Mouse (Mus musculus) left cerebral cortex, adult 8-10 months (tissue): ENCODE measurements around the gene Mfap3. TPM values are rescaled to one million over a fixed set of nuclear protein-coding genes. Genes with fewer than 3 reads are reported as not detected.
"Not testable (repeated sequence)": the region's sequence is repeated elsewhere in the genome, so short reads cannot be mapped to it uniquely, and the experiment has no call there.

Experiments
- DNase-seq, 2 experiments: peaks; one replicate each; pipeline ENCODE4 v3.0.0; 2022; ENCODE audit warnings: low spot score in 2 of 2
- total RNA-seq, 4 experiments: library from RNA; stranded (reverse); gene quantifications; 2 replicates each; pipeline ENCODE4 v1.2.4; 2022

Gene Mfap3
- total RNA-seq, 4 experiments from 2014 or later = 19.9 to 22.1 (median 20.1) TPM

GRCm38 (mm10) chr11:57529111-57529510 is 10.6 kb downstream of the Mfap3 start:
- no peak for DNase-seq

GRCm38 (mm10) chr11:57531300-57531950 is 13.0 kb downstream of the Mfap3 start:
- DNase-seq = no peak

GRCm38 (mm10) chr11:57532306-57532705 is 13.8 kb downstream of the Mfap3 start:
- no peak for DNase-seq

- DNase-seq = no peak
These were observed 17.4 kb downstream of the Mfap3 start for GRCm38 (mm10) chr11:57535912-57536311.

- DNase-seq = no peak
These were observed 21.5 kb downstream of the Mfap3 start for GRCm38 (mm10) chr11:57539841-57540418.

- DNase-seq = no peak
These were observed 22.2 kb downstream of the Mfap3 start for GRCm38 (mm10) chr11:57540681-57541080.

GRCm38 (mm10) chr11:57548618-57549550 is 30.4 kb downstream of the Mfap3 start:
- peak; percentile 23 to 92 for DNase-seq

GRCm38 (mm10) chr11:57550230-57550629 is 31.8 kb downstream of the Mfap3 start:
- DNase-seq = no peak

GRCm38 (mm10) chr11:57551016-57551415 is 32.6 kb downstream of the Mfap3 start:
- no peak for DNase-seq

GRCm38 (mm10) chr11:57553015-57553780 is 34.7 kb downstream of the Mfap3 start:
- DNase-seq = no peak

- DNase-seq = not testable (repeated sequence)
These were observed 39.5 kb downstream of the Mfap3 start for GRCm38 (mm10) chr11:57557936-57558335.

- DNase-seq = no peak
These were observed 46.1 kb downstream of the Mfap3 start for GRCm38 (mm10) chr11:57564564-57564963.

GRCm38 (mm10) chr11:57566091-57567035 is 47.9 kb downstream of the Mfap3 start:
- no peak for DNase-seq

- DNase-seq = no peak
These were observed 50.6 kb downstream of the Mfap3 start for GRCm38 (mm10) chr11:57568950-57569490.

- no peak for DNase-seq
These were observed 52.6 kb downstream of the Mfap3 start for GRCm38 (mm10) chr11:57571035-57571434.

GRCm38 (mm10) chr11:57573686-57574274 is 55.3 kb downstream of the Mfap3 start:
- no peak for DNase-seq

- peak in 1 of 2 experiments; percentile 13 for DNase-seq
These were observed 58.5 kb downstream of the Mfap3 start for GRCm38 (mm10) chr11:57576871-57577515.

- no peak for DNase-seq
These were observed 64.6 kb downstream of the Mfap3 start for GRCm38 (mm10) chr11:57582818-57583635.
